Mouse (Mus musculus) liver, postnatal 0 days (tissue): ENCODE results near the gene Dusp12.

Experiments
- CTCF ChIP-seq: sonication (generic); IDR thresholded peaks from 2 replicates; pipeline ENCODE4 v1.5.1; 2016; ENCODE audit warnings: antibody characterized with exemption, low read depth
- EP300 ChIP-seq: IDR thresholded peaks from 2 replicates; pipeline ENCODE4 v1.6.1; 2016; ENCODE audit warnings: antibody characterized with exemption, low read depth, mild to moderate bottlenecking

DNA sequence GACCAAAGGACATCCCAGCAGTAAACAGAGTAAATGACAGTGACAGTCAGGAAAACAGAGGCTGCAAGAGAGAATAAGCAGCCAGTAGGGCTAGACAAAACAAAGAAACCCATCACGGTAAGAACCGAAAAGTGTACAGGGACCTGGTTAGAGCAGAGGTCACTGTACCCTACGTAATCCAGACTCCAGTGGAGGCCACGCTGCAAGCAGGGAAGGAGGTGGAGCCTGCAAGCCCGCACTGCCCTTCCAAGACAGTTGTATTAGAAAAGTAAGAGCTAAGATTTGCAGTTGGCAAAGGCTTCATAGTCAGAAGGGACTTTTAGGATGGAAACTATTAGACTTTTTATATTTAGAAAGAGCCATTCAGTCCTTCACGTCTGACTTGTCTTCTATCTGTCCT lies 41.6 kb upstream of the Dusp12 start:
- TF ChIP-seq CTCF (no peak), EP300 (no peak)
